Mouse (Mus musculus) left cerebral cortex, postnatal 36 days (tissue): Measurements from ENCODE around the gene Glb1l3. TPM values are rescaled to one million over a fixed set of nuclear protein-coding genes. Genes with fewer than 3 reads are reported as not detected.

Experiments
- total RNA-seq, 2 experiments: library from RNA; stranded (reverse); gene quantifications; 2 replicates each; pipeline ENCODE4 v1.2.3; 2021

The Glb1l3 gene
- total RNA-seq, 2 experiments from 2014 or later: not detected

Other genes starting within 250 kb of the Glb1l3 start
- 100 to 1,000 TPM; 210 to 227 TPM for gene B3gat1, start 127.2 kb downstream of the Glb1l3 start, total RNA-seq
- gene Glb1l2, start 54.4 kb downstream of the Glb1l3 start, total RNA-seq: under 1 TPM; 0.22 to 0.36 TPM
- not detected for gene Gm1110, start 62.2 kb upstream of the Glb1l3 start, total RNA-seq
- gene Acad8, start 138.7 kb upstream of the Glb1l3 start, total RNA-seq: 10 to 100 TPM; 29.5 to 36.3 TPM
- gene Thyn1, start 138.8 kb upstream of the Glb1l3 start, total RNA-seq: 10 to 100 TPM; 62.4 to 63.4 TPM
- gene Vps26b, start 169.2 kb upstream of the Glb1l3 start, total RNA-seq: 100 to 1,000 TPM in 1 of 2 experiments, 10 to 100 TPM in 1; 94.4 to 105 TPM
- 10 to 100 TPM; 18.6 to 21.5 TPM for gene Ncapd3, start 169.3 kb upstream of the Glb1l3 start, total RNA-seq